Mouse (Mus musculus): ENCODE results near the gene 1110008P14Rik. TPM values are rescaled to one million over a fixed set of nuclear protein-coding genes. Genes with fewer than 3 reads are reported as not detected.
A peak's percentile ranks its signal among the peaks of the same experiment; 100 is the strongest.

The 1110008P14Rik gene
- polyA plus RNA-seq, 1 experiment: 104 TPM

GRCm38 (mm10) chr2:32344056-32344455 is 37.7 kb downstream of the 1110008P14Rik start:
- no peaks in the 10 kb centered on the region for H3K27me3 ChIP-seq (ENCODE audit: control insufficient read depth, insufficient read depth, insufficient read length)
- TF ChIP-seq USF1 (IDR thresholded peaks at IDR 0.05; ENCODE audit: low read depth) (no peak), MYOD1 (IDR thresholded peaks at IDR 0.05; ENCODE audit: control insufficient read depth, insufficient read length, low read depth) (no peak), MAX (IDR thresholded peaks at IDR 0.05) (no peak), FOSL1 (IDR thresholded peaks at IDR 0.05; ENCODE audit: insufficient read depth, low read length, poor library complexity, severe bottlenecking) (no peak), MYOG (IDR thresholded peaks at IDR 0.05; ENCODE audit: control insufficient read depth, extremely low read depth, insufficient read length) (no peak), CTCF (IDR thresholded peaks at IDR 0.05; ENCODE audit: control insufficient read depth, insufficient read depth, insufficient read length) (no peak), CEBPB (IDR thresholded peaks at IDR 0.05; ENCODE audit: low read depth) (no peak)
- no peak overlapping the region for H3ac ChIP-seq (ENCODE audit: control insufficient read depth, insufficient read length, low read depth)
- no peak overlapping the region for H3K4me3 ChIP-seq (ENCODE audit: insufficient read depth, poor library complexity, severe bottlenecking)
- no peaks in the 10 kb centered on the region for H3K36me3 ChIP-seq (ENCODE audit: control insufficient read depth, insufficient read depth)
- H3K79me3 ChIP-seq (ENCODE audit: low read depth): no peaks in the 10 kb centered on the region
- H3K79me2 ChIP-seq (ENCODE audit: control insufficient read depth, insufficient read depth): no peaks in the 10 kb centered on the region

DNA sequence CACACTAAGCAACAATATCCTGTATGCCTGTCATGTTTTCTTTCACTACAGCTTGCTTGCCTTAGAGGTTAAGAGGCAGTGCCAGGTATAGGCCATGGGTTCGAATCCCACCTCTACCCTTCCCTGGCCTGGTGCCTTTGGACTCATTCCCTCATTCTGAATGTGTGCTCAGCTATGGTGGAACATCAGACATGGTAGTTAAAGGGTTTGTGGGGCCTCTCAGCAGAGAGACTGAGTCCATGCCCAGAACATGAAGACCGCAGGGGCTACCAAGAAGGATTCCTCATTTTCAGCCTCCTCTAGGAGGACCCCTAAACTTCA is 38.4 kb downstream of the 1110008P14Rik start:
- Histone ChIP-seq H3K36me3 (ENCODE audit: control insufficient read depth, insufficient read depth) (peaks cover under 1% of the 10 kb centered on the region), H3K79me2 (ENCODE audit: control insufficient read depth, insufficient read depth) (no peaks in the 10 kb centered on the region), H3K27me3 (ENCODE audit: control insufficient read depth, insufficient read depth, insufficient read length) (no peaks in the 10 kb centered on the region), H3K4me3 (ENCODE audit: insufficient read depth, poor library complexity, severe bottlenecking) (no peak overlapping the region), H3K79me3 (ENCODE audit: low read depth) (no peaks in the 10 kb centered on the region), H3ac (ENCODE audit: control insufficient read depth, insufficient read length, low read depth) (no peak overlapping the region)
- TF ChIP-seq CEBPB (IDR thresholded peaks at IDR 0.05; ENCODE audit: low read depth) (no peak), MYOG (IDR thresholded peaks at IDR 0.05; ENCODE audit: control insufficient read depth, extremely low read depth, insufficient read length) (no peak), MYOD1 (IDR thresholded peaks at IDR 0.05; ENCODE audit: control insufficient read depth, insufficient read length, low read depth) (no peak), FOSL1 (IDR thresholded peaks at IDR 0.05; ENCODE audit: insufficient read depth, low read length, poor library complexity, severe bottlenecking) (no peak), MAX (IDR thresholded peaks at IDR 0.05) (no peak), CTCF (IDR thresholded peaks at IDR 0.05; ENCODE audit: control insufficient read depth, insufficient read depth, insufficient read length) (no peak), USF1 (IDR thresholded peaks at IDR 0.05; ENCODE audit: low read depth) (no peak)

GRCm38 (mm10) chr2:32342539-32343350 is 39.0 kb downstream of the 1110008P14Rik start:
- Histone ChIP-seq H3K79me3 (ENCODE audit: low read depth) (no peaks in the 10 kb centered on the region), H3K79me2 (ENCODE audit: control insufficient read depth, insufficient read depth) (no peaks in the 10 kb centered on the region), H3K27me3 (ENCODE audit: control insufficient read depth, insufficient read depth, insufficient read length) (no peaks in the 10 kb centered on the region), H3K4me3 (ENCODE audit: insufficient read depth, poor library complexity, severe bottlenecking) (no peak overlapping the region), H3K36me3 (ENCODE audit: control insufficient read depth, insufficient read depth) (peaks cover 4% of the 10 kb centered on the region), H3ac (ENCODE audit: control insufficient read depth, insufficient read length, low read depth) (no peak overlapping the region)
- no peak for TF ChIP-seq USF1 (IDR thresholded peaks at IDR 0.05; ENCODE audit: low read depth)
- TF ChIP-seq FOSL1 (IDR thresholded peaks at IDR 0.05; ENCODE audit: insufficient read depth, low read length, poor library complexity, severe bottlenecking): peak; percentile 65
- TF ChIP-seq MAX (IDR thresholded peaks at IDR 0.05): peak; percentile 91

GRCm38 (mm10) chr2:32342039-32342438 is 39.7 kb downstream of the 1110008P14Rik start:
- Histone ChIP-seq H3ac (ENCODE audit: control insufficient read depth, insufficient read length, low read depth) (no peak overlapping the region), H3K79me2 (ENCODE audit: control insufficient read depth, insufficient read depth) (no peaks in the 10 kb centered on the region), H3K4me3 (ENCODE audit: insufficient read depth, poor library complexity, severe bottlenecking) (no peak overlapping the region), H3K27me3 (ENCODE audit: control insufficient read depth, insufficient read depth, insufficient read length) (no peaks in the 10 kb centered on the region), H3K79me3 (ENCODE audit: low read depth) (no peaks in the 10 kb centered on the region), H3K36me3 (ENCODE audit: control insufficient read depth, insufficient read depth) (peaks cover 4% of the 10 kb centered on the region)
- TF ChIP-seq CEBPB (IDR thresholded peaks at IDR 0.05; ENCODE audit: low read depth) (no peak), USF1 (IDR thresholded peaks at IDR 0.05; ENCODE audit: low read depth) (no peak), CTCF (IDR thresholded peaks at IDR 0.05; ENCODE audit: control insufficient read depth, insufficient read depth, insufficient read length) (no peak), MAX (IDR thresholded peaks at IDR 0.05) (no peak), FOSL1 (IDR thresholded peaks at IDR 0.05; ENCODE audit: insufficient read depth, low read length, poor library complexity, severe bottlenecking) (no peak), MYOG (IDR thresholded peaks at IDR 0.05; ENCODE audit: control insufficient read depth, extremely low read depth, insufficient read length) (no peak), MYOD1 (IDR thresholded peaks at IDR 0.05; ENCODE audit: control insufficient read depth, insufficient read length, low read depth) (no peak)

GRCm38 (mm10) chr2:32341634-32341939 is 40.2 kb downstream of the 1110008P14Rik start:
- Histone ChIP-seq H3K79me3 (ENCODE audit: low read depth) (no peaks in the 10 kb centered on the region), H3K36me3 (ENCODE audit: control insufficient read depth, insufficient read depth) (peaks cover 4% of the 10 kb centered on the region), H3K79me2 (ENCODE audit: control insufficient read depth, insufficient read depth) (no peaks in the 10 kb centered on the region), H3K4me3 (ENCODE audit: insufficient read depth, poor library complexity, severe bottlenecking) (no peak overlapping the region), H3K27me3 (ENCODE audit: control insufficient read depth, insufficient read depth, insufficient read length) (no peaks in the 10 kb centered on the region), H3ac (ENCODE audit: control insufficient read depth, insufficient read length, low read depth) (no peak overlapping the region)
- no peak for TF ChIP-seq CTCF (IDR thresholded peaks at IDR 0.05; ENCODE audit: control insufficient read depth, insufficient read depth, insufficient read length)
- TF ChIP-seq FOSL1 (IDR thresholded peaks at IDR 0.05; ENCODE audit: insufficient read depth, low read length, poor library complexity, severe bottlenecking): no peak
- no peak for TF ChIP-seq USF1 (IDR thresholded peaks at IDR 0.05; ENCODE audit: low read depth)
- TF ChIP-seq MYOG (IDR thresholded peaks at IDR 0.05; ENCODE audit: control insufficient read depth, extremely low read depth, insufficient read length): no peak
- no peak for TF ChIP-seq CEBPB (IDR thresholded peaks at IDR 0.05; ENCODE audit: low read depth)
- no peak for TF ChIP-seq MYOD1 (IDR thresholded peaks at IDR 0.05; ENCODE audit: control insufficient read depth, insufficient read length, low read depth)
- no peak for TF ChIP-seq MAX (IDR thresholded peaks at IDR 0.05)
